Mouse (Mus musculus): ENCODE measurements around the gene H13.
"Not testable (repeated sequence)": the region's sequence is repeated elsewhere in the genome, so short reads cannot be mapped to it uniquely, and the experiment has no call there.

H13 gene

GRCm38 (mm10) chr2:152661163-152661562 lies 8.1 kb upstream of the H13 start:
- no peak for DNase-seq (ENCODE audit: low read depth, low spot score)

DNA sequence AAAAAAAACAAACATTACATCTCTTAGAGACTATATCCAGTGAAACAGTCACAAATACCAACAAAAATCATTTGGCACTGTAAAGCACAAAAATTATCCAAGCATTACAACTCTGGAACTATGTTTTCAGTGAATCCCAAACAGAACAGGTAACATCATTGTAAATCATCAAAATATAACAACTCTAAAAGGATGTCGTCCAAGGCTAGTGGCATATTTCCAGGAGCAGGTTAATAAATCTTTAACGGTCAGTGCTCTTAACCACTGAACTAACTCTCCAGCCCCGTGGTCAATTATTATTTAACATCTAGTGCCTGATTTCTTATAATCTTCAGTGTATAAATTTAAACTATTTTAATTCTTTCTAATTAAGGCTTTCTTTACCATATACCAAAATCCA lies 3.1 kb upstream of the H13 start:
- DNase-seq (ENCODE audit: low read depth, low spot score) = not testable (repeated sequence)

DNA sequence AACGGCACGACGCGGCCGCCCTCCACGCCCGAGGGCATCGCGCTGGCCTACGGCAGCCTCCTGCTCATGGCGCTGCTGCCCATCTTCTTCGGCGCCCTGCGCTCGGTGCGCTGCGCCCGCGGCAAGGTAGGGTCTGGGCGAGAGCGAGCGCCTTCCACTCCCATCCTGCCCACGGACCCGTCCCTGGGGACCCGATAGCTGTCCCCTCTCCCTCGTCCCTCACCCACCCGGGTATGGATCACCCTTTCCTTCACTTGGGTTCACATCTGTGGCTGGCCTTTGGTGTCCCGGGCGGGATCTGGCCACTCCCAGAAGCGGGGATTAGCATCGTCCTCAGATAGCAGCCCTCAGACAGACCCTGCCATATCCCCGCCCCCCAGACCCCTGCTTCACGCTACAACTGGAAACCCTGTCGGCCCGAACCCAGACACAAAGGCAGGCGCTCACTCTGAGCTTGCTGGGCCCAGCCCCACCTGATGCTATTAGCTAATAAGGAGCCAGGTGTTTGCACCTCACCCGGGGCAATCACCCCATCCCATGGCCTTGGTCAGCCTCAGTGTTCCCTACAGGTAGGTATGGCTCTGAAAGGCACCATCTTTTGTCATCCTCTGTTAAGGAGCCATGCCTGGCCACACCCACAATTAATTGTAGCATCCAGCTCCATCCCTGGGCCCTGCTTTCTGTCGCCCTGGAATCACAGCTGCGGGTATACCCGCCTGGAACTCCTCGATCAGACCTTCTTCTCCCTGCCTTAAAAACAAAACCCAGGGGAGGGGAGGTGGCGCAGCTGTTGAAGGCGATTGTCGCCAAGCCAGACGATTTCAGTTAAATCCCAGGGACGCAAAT lies 601 bp downstream of the H13 start:
- peak; percentile 46 for DNase-seq (ENCODE audit: low read depth, low spot score)

GRCm38 (mm10) chr2:152670983-152671641 lies 1.9 kb downstream of the H13 start:
- peak; percentile 71 for DNase-seq (ENCODE audit: low read depth, low spot score)

- peak; percentile 81 for DNase-seq (ENCODE audit: low read depth, low spot score)
These were observed 2.4 kb downstream of the H13 start for GRCm38 (mm10) chr2:152671642-152671999.

DNA sequence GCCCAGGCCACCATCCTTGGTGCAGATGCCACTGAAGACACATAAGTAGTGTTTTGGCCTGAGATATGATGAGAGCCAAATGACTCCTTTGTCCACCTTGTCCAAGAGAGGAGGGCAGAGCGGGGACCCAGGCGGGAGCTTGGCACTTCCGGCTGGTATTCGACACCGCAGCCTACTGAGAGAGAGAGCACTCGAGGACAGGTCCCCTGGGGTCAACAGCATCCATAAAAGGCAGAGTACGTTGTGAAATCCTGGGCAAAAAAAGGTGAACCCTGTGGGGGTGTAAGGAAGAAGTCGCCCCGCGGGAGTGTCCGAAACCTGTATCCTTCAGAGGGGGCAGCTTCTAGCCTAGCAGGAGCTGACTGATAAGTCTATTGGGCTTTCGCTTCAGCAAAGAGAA lies 2.9 kb downstream of the H13 start:
- DNase-seq (ENCODE audit: low read depth, low spot score) = no peak

GRCm38 (mm10) chr2:152674148-152674547 lies 4.9 kb downstream of the H13 start:
- no peak for DNase-seq (ENCODE audit: low read depth, low spot score)

DNA sequence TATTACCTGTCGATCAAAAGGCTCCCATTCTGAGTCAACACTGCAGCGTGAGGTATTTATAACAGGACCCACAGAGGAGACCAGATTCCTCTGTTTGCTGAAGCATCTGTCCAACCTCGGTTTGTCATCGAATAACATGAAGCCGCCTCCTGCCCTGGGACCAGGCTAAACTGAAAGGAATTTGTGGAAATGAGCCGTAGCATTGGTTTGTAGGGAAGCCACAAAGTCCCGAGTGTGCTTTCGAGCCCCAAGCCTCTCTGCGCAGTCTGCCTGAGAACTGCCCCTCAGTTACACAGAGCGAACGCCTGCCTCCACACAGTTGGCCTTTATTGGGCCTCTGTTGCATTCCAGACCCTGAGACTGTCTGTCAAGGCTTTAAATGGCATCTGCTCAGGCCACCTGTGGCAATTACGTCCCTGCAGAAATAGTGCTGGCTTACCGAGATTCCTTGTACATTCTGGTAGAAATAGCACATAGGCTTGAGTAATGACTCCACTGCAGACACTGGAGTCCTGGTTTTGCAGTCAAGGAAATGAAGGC lies 6.1 kb downstream of the H13 start:
- no peak for DNase-seq (ENCODE audit: low read depth, low spot score)

DNA sequence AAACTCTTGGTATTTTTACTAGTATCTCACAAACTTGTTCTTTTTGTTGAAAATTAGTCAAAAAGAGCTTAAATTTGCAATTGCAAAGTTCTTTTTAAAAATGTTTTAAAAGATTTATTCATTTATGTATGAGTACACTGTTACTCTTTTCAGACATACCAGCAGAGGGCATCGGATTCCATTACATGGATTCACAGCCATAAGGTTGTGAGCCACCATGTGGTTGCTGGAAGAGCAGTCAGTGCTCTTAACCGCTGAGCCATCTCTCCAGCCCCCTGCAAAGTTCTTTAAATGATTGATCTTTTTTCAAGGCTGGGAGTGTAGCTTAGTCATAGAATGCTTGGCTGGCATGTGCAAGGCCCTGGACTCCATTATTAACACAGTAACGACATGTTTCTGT lies 9.0 kb downstream of the H13 start:
- DNase-seq (ENCODE audit: low read depth, low spot score) = peak; percentile 69

DNA sequence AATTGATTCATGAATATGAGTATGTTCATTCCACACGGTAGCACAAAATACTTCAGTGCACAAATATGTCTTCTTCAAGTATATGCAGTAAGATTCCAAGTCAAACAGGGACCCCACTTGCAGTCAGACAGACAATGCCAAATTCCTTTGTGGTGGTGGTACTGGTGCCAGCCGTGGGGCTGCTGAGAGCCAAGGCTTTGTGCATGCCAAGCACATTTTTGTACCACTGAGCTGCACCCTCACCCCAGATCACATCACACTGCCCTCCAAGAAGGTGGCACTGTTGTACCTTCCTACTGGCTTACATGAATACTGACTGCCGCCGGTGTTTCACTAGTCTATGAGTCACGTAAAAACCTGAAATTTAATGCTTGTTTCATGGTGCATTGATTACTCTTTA lies 9.7 kb downstream of the H13 start:
- no peak for DNase-seq (ENCODE audit: low read depth, low spot score)

DNA sequence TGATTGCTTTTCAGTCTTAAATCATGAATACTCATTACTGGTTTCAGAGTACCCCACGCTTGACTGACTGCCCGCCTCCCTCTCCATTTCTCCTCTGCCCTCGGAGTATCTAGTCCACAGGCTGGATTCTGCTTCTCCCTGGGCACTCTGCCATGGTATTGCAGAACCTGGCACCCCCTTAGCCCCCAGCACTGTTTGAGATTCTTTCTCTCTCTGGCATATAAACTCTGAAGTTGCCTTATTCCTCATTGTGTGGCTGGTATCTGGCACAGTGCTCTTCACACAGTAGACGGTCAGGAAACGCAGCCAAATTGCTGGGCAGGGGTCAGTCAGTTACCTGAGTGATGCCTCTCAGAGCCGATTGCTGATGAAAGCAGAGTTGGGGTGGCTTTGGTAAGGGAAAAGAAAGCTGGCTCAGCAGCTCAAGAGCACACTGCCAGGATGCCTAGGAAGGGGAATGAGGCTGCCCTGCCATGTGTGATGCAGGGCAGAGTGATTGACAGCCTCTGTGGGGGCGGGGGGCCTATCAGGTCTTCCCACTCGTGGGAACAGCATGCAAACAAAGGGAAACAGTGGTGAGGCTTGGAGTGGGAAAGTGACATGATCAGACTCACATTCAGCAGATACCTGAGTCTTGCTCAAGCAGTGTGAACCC lies 10.6 kb downstream of the H13 start:
- no peak for DNase-seq (ENCODE audit: low read depth, low spot score)

- no peak for DNase-seq (ENCODE audit: low read depth, low spot score)
These were observed 13.8 kb downstream of the H13 start for GRCm38 (mm10) chr2:152683086-152683485.

DNA sequence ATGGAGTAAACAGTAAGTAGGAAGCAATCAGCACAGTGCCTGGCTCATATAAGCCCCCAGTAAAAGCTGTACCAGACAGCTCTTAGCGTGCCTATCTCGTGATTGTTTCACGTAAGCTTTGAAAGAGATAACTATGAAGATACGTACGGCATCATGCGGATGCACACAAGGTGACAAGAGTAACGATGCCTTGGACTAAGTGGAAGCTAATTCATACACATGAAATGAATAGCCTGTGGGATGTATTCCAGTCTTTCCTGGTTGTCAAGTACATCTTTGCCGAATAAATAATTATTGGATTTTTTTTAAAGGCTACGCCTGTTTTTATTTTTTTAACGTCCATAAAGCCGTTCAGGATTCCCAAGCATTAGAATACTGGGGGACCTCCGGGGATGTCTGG lies 17.1 kb downstream of the H13 start:
- no peak for DNase-seq (ENCODE audit: low read depth, low spot score)

DNA sequence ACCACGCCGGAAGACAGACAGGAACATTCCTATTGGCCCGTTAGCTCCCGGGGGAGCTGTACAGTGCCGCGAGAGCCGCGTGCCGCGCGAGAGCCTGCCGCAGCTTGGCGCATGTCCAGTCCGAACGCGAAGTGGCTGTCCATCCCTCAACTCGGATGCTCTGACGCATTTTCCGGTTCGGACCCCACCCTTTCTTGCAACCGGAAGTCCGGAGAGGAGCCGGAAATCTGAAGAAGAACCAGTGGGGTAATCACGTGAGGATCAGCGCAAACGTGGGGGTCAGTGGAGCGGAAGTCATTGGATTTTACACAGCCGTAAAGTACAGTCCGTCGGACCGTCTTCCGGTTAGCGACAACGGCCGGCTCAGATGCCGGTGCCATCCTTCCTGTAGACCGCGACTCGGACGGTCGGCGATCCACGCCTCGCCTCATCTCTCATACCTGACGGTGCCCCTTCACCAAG lies 17.6 kb downstream of the H13 start, which contains the start of gene Mcts2:
Mcts2 (plus strand) TSS at position 230 of the 462 bp plus-strand sequence.
- DNase-seq (ENCODE audit: low read depth, low spot score) = peak; percentile 45

GRCm38 (mm10) chr2:152691564-152692217 lies 22.4 kb downstream of the H13 start:
- no peak for DNase-seq (ENCODE audit: low read depth, low spot score)

- DNase-seq (ENCODE audit: low read depth, low spot score) = peak; percentile 81
These were observed 24.0 kb downstream of the H13 start for GRCm38 (mm10) chr2:152693233-152693632.

GRCm38 (mm10) chr2:152693735-152694134 lies 24.5 kb downstream of the H13 start:
- no peak for DNase-seq (ENCODE audit: low read depth, low spot score)

- DNase-seq (ENCODE audit: low read depth, low spot score) = no peak
These were observed 25.4 kb downstream of the H13 start for GRCm38 (mm10) chr2:152694708-152695107.

GRCm38 (mm10) chr2:152696016-152696415 lies 26.8 kb downstream of the H13 start:
- DNase-seq (ENCODE audit: low read depth, low spot score) = no peak

DNA sequence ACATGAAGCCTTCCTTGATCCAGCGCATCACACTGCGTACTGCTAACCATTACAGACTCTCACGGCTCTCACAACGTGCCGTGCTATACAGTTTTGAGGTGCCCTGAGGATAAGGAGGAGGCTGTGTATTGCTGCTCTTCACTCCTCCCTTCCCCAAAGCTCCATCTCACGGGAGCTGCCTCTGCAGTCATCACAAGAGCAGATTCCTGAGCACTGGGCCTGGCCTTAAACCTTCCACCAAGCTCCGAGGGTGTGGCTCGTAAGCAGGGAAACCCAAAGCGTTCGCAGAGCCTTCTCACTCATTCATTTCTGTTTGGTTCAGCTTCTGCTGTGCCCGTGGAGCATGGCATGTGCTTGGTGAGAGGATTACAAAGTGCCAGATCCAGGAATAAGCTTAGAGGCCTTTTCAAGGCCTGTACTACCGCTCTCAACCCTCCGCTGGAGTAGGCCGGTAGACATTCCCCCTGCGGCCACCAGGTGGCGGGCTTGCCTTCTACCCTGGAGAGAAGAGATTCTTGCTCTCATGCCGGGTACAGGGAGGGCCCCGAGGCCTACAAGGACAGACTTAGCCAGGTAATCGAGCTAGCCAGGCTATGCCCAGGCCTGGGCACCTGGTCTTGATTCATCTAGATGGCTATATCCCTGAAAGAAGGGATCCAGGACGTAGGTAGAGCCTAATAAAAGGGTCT lies 27.4 kb downstream of the H13 start:
- peak; percentile 92 for DNase-seq (ENCODE audit: low read depth, low spot score)

DNA sequence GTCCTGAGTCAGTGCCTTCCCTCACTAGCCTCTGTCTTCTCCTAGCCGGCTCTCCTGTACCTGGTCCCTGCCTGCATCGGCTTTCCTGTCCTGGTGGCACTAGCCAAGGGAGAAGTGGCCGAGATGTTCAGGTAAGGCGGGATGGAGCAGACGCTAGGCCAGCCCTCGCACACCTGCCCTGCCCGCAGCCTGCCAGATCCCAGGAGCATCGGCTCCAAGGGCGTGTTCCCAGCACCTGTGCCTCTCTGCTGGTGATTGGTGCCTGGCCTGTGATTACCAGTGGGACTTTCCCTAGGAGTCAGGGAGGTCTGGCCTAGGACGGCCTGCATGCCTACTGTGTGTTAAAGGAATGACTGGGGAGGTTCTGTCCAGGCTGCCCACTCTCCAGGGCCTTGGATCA lies 30.9 kb downstream of the H13 start:
- DNase-seq (ENCODE audit: low read depth, low spot score) = no peak
